Mouse (Mus musculus): ENCODE measurements around the gene Map2k4.

- TF ChIP-seq GATA1 (IDR thresholded peaks at IDR 0.05; ENCODE audit: borderline replicate concordance, low read length) (no peak), FLI1 (IDR thresholded peaks at IDR 0.05; ENCODE audit: low read length) (no peak)
Measured at GRCm38 (mm10) chr11:65664903-65665302, 123.2 kb downstream of the Map2k4 start.

Data from megakaryocyte, embryonic 14.5 days (primary cell).